Mouse (Mus musculus) embryonic facial prominence, embryonic 13.5 days (tissue): ENCODE data around the gene Znrf2. TPM values are rescaled to one million over a fixed set of nuclear protein-coding genes. Genes with fewer than 3 reads are reported as not detected.

Source experiments
- ATAC-seq: fragments of 200-750 bp; cut with Nextera tagmentation; 2 replicates; pipeline ENCODE4 v1.8.0; 2017; ENCODE audit warnings: low read depth; ENCODE audit not compliant: insufficient number of reproducible peaks, insufficient read depth, low FRiP score, low TSS enrichment
- H3K27ac ChIP-seq: fragments of 300-500 bp; sonication (generic); 2 replicates; pipeline ENCODE4 v1.5.1; 2015; ENCODE audit warnings: moderate library complexity, mild to moderate bottlenecking, inconsistent platforms
- H3K27me3 ChIP-seq: fragments of 300-500 bp; sonication (generic); 2 replicates; pipeline ENCODE4 v1.6.1; 2015; ENCODE audit warnings: mild to moderate bottlenecking, inconsistent platforms
- H3K36me3 ChIP-seq: fragments of 300-500 bp; sonication (generic); 2 replicates; pipeline ENCODE4 v1.6.1; 2015; ENCODE audit warnings: mild to moderate bottlenecking, inconsistent platforms
- H3K4me1 ChIP-seq: fragments of 300-500 bp; sonication (generic); 2 replicates; pipeline ENCODE4 v1.6.1; 2015; ENCODE audit warnings: inconsistent platforms
- H3K4me2 ChIP-seq: fragments of 300-500 bp; sonication (generic); 2 replicates; pipeline ENCODE4 v1.6.1; 2015; ENCODE audit warnings: moderate library complexity, mild to moderate bottlenecking, inconsistent platforms
- H3K4me3 ChIP-seq: fragments of 300-500 bp; sonication (generic); 2 replicates; pipeline ENCODE4 v1.5.1; 2015; ENCODE audit warnings: mild to moderate bottlenecking, inconsistent platforms
- H3K9ac ChIP-seq: fragments of 300-500 bp; sonication (generic); 2 replicates; pipeline ENCODE4 v1.6.1; 2015; ENCODE audit warnings: mild to moderate bottlenecking, inconsistent platforms
- H3K9me3 ChIP-seq: fragments of 300-500 bp; sonication (generic); 2 replicates; pipeline ENCODE4 v1.6.1; 2016; ENCODE audit warnings: inconsistent platforms
- WGBS: fragments of 180-500 bp; shearing (Covaris S2); methylation state at CpG from one replicate; pipeline ENCODE4 v1.1.7; 2015; ENCODE audit warnings: mixed read lengths; 5-methylcytosine and 5-hydroxymethylcytosine counted together
- polyA plus RNA-seq: library from polyadenylated mRNA; unstranded; fragments of >200 nt; fragmentation: Nextera tagmentation; extraction: Ambion mirVana; gene quantifications from 2 replicates; pipeline ENCODE4 v1.2.1, GENCODE M21; 2015

Gene Znrf2
- polyA plus RNA-seq, 1 experiment from 2014 or later, result 3.5 TPM

- H3K27ac ChIP-seq, result no peak overlapping the region
- 69% methylated on average over 9 of the region's 9 CpGs for WGBS
- H3K9ac ChIP-seq, result no peak overlapping the region
- no peak for ATAC-seq
- H3K36me3 ChIP-seq, result no peaks in the 10 kb centered on the region
- H3K9me3 ChIP-seq, result no peaks in the 10 kb centered on the region
- H3K4me2 ChIP-seq, result no peak overlapping the region
- no peaks in the 10 kb centered on the region for H3K27me3 ChIP-seq
- no peaks in the 10 kb centered on the region for H3K4me1 ChIP-seq
- H3K4me3 ChIP-seq, result no peak overlapping the region
Measured at GRCm38 (mm10) chr6:54890221-54890620, 73.5 kb downstream of the Znrf2 start.

GRCm38 (mm10) chr6:54891384-54891783 lies 74.7 kb downstream of the Znrf2 start:
- H3K27me3 ChIP-seq, result no peaks in the 10 kb centered on the region
- H3K9me3 ChIP-seq, result no peaks in the 10 kb centered on the region
- no peak overlapping the region for H3K4me3 ChIP-seq
- ATAC-seq, result no peak
- WGBS, result 70% methylated on average over 3 of the region's 3 CpGs
- H3K4me1 ChIP-seq, result no peaks in the 10 kb centered on the region
- H3K9ac ChIP-seq, result no peak overlapping the region
- H3K4me2 ChIP-seq, result no peak overlapping the region
- H3K36me3 ChIP-seq, result no peaks in the 10 kb centered on the region
- no peak overlapping the region for H3K27ac ChIP-seq

- no peaks in the 10 kb centered on the region for H3K9me3 ChIP-seq
- ATAC-seq, result no peak
- no peaks in the 10 kb centered on the region for H3K4me1 ChIP-seq
- no peak overlapping the region for H3K27ac ChIP-seq
- H3K4me2 ChIP-seq, result no peak overlapping the region
- no peak overlapping the region for H3K9ac ChIP-seq
- H3K4me3 ChIP-seq, result no peak overlapping the region
- H3K36me3 ChIP-seq, result no peaks in the 10 kb centered on the region
- WGBS, result 83% methylated on average over 2 of the region's 2 CpGs
- H3K27me3 ChIP-seq, result no peaks in the 10 kb centered on the region
Measured at GRCm38 (mm10) chr6:54900256-54900655, 83.5 kb downstream of the Znrf2 start.

DNA sequence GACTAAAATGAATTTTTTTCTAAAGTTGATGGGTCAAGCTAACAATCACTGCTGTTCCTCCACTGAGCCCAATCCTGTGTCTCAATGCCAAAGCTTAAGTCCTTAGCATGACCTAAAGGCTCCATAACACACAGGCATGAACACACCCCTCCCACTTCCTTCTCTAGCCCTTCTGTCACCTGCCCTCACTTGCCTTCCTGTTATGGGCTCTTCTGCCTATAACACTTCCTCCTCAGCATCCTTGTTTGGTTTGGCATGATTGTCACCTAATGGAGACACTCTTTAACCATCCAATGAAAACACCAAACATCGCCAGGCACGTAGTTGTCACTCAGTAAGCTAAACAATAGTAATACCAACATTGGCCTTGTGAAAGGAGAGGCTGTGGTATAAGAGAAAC lies 85.8 kb downstream of the Znrf2 start:
- H3K9ac ChIP-seq, result no peak overlapping the region
- no peak overlapping the region for H3K27ac ChIP-seq
- no peak overlapping the region for H3K4me2 ChIP-seq
- no peaks in the 10 kb centered on the region for H3K9me3 ChIP-seq
- no peaks in the 10 kb centered on the region for H3K36me3 ChIP-seq
- 92% methylated on average over 2 of the region's 2 CpGs for WGBS
- no peaks in the 10 kb centered on the region for H3K27me3 ChIP-seq
- no peak overlapping the region for H3K4me3 ChIP-seq
- ATAC-seq, result no peak
- no peaks in the 10 kb centered on the region for H3K4me1 ChIP-seq

DNA sequence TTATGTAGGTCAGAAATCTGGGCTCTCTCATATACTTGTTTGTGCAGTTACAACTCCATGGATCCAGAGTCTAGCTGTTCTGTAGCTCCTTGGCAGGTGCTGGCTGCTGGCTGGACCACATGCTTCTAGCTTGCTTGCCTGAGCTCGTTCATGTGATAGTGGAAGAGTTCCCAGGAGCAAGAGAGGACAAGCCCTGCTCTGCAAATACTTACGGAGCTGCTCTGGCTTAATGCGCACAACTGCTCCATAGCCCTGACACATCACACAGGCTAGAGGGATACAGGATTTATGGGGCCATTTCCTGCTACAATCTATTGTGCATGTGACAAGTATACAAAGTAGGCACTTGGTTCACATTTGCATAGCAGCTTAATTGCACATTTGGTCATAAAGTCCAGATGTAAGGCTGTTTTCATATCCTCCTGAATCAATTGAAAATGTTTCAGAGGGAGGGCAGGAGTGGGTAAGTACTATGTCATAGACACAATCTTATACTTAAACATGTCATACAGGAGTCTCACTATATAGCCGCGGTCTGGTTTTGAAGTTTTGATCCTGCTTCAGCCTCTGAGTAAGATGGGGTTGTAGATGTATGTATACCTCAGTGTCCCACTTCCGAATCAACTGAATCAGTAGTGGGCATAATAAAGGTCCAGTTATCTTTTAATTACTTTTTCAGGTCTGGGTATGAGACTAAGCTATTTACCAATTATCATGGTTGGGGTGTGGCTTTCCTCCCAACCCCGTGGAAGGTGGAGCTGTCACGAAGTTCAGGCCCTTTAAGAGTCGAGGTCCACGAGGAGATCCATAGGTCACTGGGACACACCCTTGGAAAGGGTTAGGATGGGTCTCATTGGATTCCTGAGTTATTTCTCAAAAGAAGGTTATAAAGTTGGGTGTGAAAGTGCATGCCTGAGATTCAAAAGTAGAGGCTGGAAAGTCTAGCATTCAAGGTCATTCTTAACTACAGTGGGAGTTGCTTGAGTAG lies 89.6 kb downstream of the Znrf2 start:
- H3K4me2 ChIP-seq, result no peak overlapping the region
- WGBS, result 82% methylated on average over 10 of the region's 10 CpGs
- H3K27me3 ChIP-seq, result no peaks in the 10 kb centered on the region
- H3K4me3 ChIP-seq, result no peak overlapping the region
- no peak overlapping the region for H3K27ac ChIP-seq
- H3K36me3 ChIP-seq, result no peaks in the 10 kb centered on the region
- no peak overlapping the region for H3K9ac ChIP-seq
- H3K9me3 ChIP-seq, result no peaks in the 10 kb centered on the region
- H3K4me1 ChIP-seq, result no peaks in the 10 kb centered on the region
- ATAC-seq, result peak; percentile 59; the same call in 1 of the 2 replicates

DNA sequence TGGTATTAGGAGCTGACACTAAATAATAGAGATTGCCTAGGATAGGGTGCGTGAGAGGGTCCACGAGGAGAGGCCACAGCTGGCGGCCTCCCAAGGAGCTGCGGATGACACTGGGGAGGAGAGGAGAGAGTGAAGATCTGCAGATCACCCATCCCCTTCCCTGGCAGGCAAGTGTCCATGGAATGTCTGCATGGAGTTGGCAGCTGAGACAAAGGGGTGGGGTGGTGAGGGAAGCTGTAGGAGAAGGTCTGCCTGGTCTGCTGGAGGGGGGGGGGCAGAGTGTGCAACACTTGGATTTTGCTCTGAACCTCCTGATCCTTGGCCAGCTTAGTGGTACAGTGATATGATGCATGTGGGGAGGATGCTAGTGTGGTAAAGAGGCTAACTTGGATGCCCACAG lies 98.3 kb downstream of the Znrf2 start:
- no peaks in the 10 kb centered on the region for H3K9me3 ChIP-seq
- H3K4me3 ChIP-seq, result no peak overlapping the region
- ATAC-seq, result no peak
- no peak overlapping the region for H3K4me2 ChIP-seq
- WGBS, result 79% methylated on average over 4 of the region's 4 CpGs
- H3K36me3 ChIP-seq, result no peaks in the 10 kb centered on the region
- H3K9ac ChIP-seq, result no peak overlapping the region
- H3K27ac ChIP-seq, result no peak overlapping the region
- no peaks in the 10 kb centered on the region for H3K27me3 ChIP-seq
- no peaks in the 10 kb centered on the region for H3K4me1 ChIP-seq

DNA sequence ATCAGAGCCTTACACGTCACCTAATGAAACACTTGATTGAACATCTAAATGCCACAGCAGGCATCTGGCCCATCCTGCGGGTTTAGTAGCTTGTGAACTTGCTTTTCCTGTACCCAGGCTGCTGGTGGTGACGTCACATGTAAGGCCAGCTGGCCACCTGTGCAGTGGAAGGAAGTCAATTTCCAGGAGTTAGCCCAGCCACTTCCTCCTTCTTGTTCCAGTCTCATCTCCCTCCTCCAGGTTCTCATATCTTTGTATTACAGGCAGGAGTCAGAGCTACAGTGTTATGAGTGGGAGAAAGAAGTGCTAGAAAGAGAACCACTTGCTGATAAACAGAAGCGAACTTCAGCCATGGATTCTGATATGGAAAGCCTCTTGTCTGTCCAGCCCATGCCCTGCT lies 99.4 kb downstream of the Znrf2 start:
- Histone ChIP-seq H3K4me3 (no peak overlapping the region), H3K4me1 (0 out of 2 replicates have a peak, but pooled peaks cover 6% of the 10 kb centered on the region), H3K36me3 (no peaks in the 10 kb centered on the region), H3K27ac (no peak overlapping the region), H3K4me2 (no peak overlapping the region), H3K27me3 (no peaks in the 10 kb centered on the region), H3K9me3 (no peaks in the 10 kb centered on the region), H3K9ac (no peak overlapping the region)
- 65% methylated on average over 4 of the region's 4 CpGs for WGBS
- no peak for ATAC-seq

DNA sequence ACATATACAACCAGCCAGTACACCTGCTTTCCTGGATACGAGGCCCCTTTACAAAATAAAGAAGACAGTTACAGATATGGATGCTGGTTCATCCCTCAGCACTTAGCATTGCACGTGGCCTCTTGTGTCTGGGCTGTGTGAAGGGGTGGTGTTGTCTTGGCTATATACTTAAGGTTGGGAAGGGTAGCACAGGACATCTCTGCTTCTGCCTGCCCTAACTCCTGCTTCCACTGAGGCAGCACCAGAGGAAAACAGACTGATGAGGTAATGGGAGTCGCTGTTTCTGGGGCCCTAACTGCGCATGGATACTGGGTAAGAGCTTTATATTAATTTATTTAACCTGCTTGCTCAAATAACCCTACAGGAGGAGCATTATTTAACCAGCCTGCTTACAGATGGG lies 100.2 kb downstream of the Znrf2 start:
- no peak overlapping the region for H3K4me3 ChIP-seq
- no peaks in the 10 kb centered on the region for H3K36me3 ChIP-seq
- ATAC-seq, result no peak
- 71% methylated on average over 4 of the region's 4 CpGs for WGBS
- H3K27me3 ChIP-seq, result no peaks in the 10 kb centered on the region
- no peak overlapping the region for H3K9ac ChIP-seq
- no peak overlapping the region for H3K27ac ChIP-seq
- H3K4me2 ChIP-seq, result no peak overlapping the region
- H3K4me1 ChIP-seq, result 0 out of 2 replicates have a peak, but pooled peaks cover 6% of the 10 kb centered on the region
- H3K9me3 ChIP-seq, result no peaks in the 10 kb centered on the region

DNA sequence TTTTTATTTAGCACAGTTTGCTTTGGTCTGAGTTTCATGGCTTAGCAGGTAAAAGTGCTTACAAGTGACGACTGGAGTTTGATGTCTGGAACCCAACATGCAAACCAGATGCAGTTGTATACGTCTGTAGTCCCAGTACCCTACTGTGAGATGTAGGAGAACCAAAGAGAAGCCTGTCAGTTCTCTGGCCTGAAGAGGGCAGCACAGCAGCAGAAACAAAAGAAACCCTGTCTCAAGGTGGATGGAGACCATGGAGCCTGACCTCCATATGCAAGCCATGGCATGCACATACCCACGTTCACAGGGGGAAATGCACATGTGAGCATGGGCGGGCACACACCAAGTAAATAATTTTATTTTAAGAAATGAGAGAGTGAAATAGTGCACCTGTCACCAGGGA lies 100.8 kb downstream of the Znrf2 start:
- 33% methylated on average over 4 of the region's 4 CpGs for WGBS
- no peak for ATAC-seq
- H3K4me3 ChIP-seq, result no peak overlapping the region
- H3K4me1 ChIP-seq, result 0 out of 2 replicates have a peak, but pooled peaks cover 6% of the 10 kb centered on the region
- H3K4me2 ChIP-seq, result no peak overlapping the region
- H3K36me3 ChIP-seq, result no peaks in the 10 kb centered on the region
- no peaks in the 10 kb centered on the region for H3K27me3 ChIP-seq
- H3K9me3 ChIP-seq, result no peaks in the 10 kb centered on the region
- H3K27ac ChIP-seq, result no peak overlapping the region
- H3K9ac ChIP-seq, result no peak overlapping the region

DNA sequence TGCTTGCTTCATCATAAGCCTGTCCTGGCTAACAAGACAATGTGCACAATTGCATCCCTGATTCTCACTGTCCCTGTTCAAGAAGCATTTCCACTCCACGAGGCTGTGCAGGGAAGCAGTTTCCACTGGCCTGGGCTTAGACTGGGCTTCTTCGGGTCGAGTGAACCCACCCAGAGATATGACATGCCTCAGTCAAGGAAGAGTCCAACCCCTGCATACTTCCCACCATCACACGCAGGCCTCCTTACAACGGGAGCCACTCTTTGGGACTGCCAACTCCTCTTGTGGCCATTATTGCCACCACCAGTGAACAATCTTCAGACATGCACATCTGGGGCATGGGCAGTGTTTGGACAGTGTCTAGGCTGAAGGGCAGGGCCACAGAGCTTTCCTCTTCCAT lies 101.8 kb downstream of the Znrf2 start:
- no peaks in the 10 kb centered on the region for H3K9me3 ChIP-seq
- H3K27me3 ChIP-seq, result peaks cover 4% of the 10 kb centered on the region; the same call in 1 of the 2 replicates
- WGBS, result 90% methylated on average over 5 of the region's 5 CpGs
- H3K36me3 ChIP-seq, result no peaks in the 10 kb centered on the region
- no peak for ATAC-seq
- H3K27ac ChIP-seq, result no peak overlapping the region
- H3K4me3 ChIP-seq, result no peak overlapping the region
- 0 out of 2 replicates have a peak, but pooled peaks cover 6% of the 10 kb centered on the region for H3K4me1 ChIP-seq
- H3K4me2 ChIP-seq, result no peak overlapping the region
- H3K9ac ChIP-seq, result no peak overlapping the region

DNA sequence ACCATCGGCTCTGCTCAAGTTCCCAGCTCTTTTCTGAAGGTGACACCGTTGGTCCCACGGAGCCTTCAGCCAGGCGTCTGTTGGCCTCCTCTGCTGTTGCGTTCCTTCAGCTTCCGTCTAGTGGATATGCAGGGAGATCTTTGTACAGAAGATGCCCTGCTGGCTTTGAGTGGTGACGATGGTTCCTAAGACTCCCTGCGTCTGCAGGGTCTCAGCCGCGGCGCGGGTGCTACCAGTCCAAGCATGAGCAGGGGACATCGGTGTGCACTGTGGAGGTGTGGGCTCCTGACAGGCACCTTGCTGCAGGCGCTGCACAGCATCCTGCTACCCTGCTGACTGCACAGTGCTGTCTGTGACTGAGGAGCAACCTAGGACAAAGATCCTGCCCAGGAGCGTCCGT lies 107.8 kb downstream of the Znrf2 start:
- no peak overlapping the region for H3K4me3 ChIP-seq
- H3K9me3 ChIP-seq, result no peaks in the 10 kb centered on the region
- no peak overlapping the region for H3K4me2 ChIP-seq
- peaks cover 8% of the 10 kb centered on the region for H3K4me1 ChIP-seq
- no peak overlapping the region for H3K9ac ChIP-seq
- H3K27ac ChIP-seq, result no peak overlapping the region
- peaks cover 9% of the 10 kb centered on the region; the same call in 1 of the 2 replicates for H3K27me3 ChIP-seq
- no peaks in the 10 kb centered on the region for H3K36me3 ChIP-seq
- 92% methylated on average over 16 of the region's 16 CpGs for WGBS
- no peak for ATAC-seq
